Comparison of ENCODE assay signal across 15 mouse cellular contexts in genomic region chr16:44549381-44549780, GRCm38 (mm10). TPM values are rescaled to one million over a fixed set of nuclear protein-coding genes. Genes with fewer than 3 reads are reported as not detected.
A peak's percentile ranks its signal among the peaks of the same experiment; 100 is the strongest.
DNase-seq lines count a peak whose midpoint lies in the region; ATAC-seq and TF ChIP-seq lines count a peak whose summit lies in the region.
"Had no signal": no experiment of that assay in that cellular context is flagged by ENCODE, and none has a peak within 500 bp of the region (broad histone marks: within the 10 kb centered on the region; RNA-seq: fewer than 3 reads in every experiment).

No protein-coding gene starts in this region.

- peak overlapping the region; percentile 83 for H3K27ac ChIP-seq in forebrain, embryonic 13.5 days
- no peak overlapping the region for H3K27ac ChIP-seq in forebrain, embryonic 15.5 days (replicated peaks)
- H3K27ac ChIP-seq in limb, embryonic 12.5 days: no peak overlapping the region; the same call in 1 of the 2 replicates
- H3K27ac ChIP-seq in limb, embryonic 10.5 days: no peak overlapping the region
- 0 out of 2 replicates have a peak overlapping the region, but pooled peaks have one; percentile 48 for H3K27ac ChIP-seq in embryonic facial prominence, embryonic 10.5 days (replicated peaks)
- 0 out of 2 replicates have a peak overlapping the region, but pooled peaks have one; percentile 68 for H3K27ac ChIP-seq in midbrain, embryonic 14.5 days (replicated peaks; ENCODE audit: low read depth, low read length)
- no peak overlapping the region for H3K27ac ChIP-seq in thymus, adult 2 months (ENCODE audit: control insufficient read depth, insufficient read depth, low read length)
- H3K27ac ChIP-seq: kidney, postnatal 0 days; layer of hippocampus, adult 2 months; liver, embryonic 14.5 days had no signal

- DNase-seq in limb, embryonic 10.5 days (ENCODE audit: low spot score): no peak
- no peak for DNase-seq in embryonic facial prominence, embryonic 10.5 days (ENCODE audit: low spot score)
- DNase-seq in midbrain, embryonic 14.5 days: no peak
- DNase-seq in thymus, adult 2 months: no peak
- DNase-seq: kidney, adult 11 months; right cerebral cortex, adult 18-20 months had no signal

- ATAC-seq in forebrain, embryonic 13.5 days: no peak
- no peak for ATAC-seq in forebrain, embryonic 15.5 days (replicated peaks)
- no peak for ATAC-seq in limb, embryonic 12.5 days (ENCODE audit: insufficient number of reproducible peaks, insufficient read depth, low FRiP score, low TSS enrichment, low read depth)
- ATAC-seq in midbrain, embryonic 14.5 days (ENCODE audit: low FRiP score, low TSS enrichment): no peak
- ATAC-seq: activated CD4-positive, CD25-positive, alpha-beta regulatory T cell, adult 4 months; Patski had no signal

- no peak for TF ChIP-seq POLR2A in thymus, adult 2 months (IDR thresholded peaks at IDR 0.05; ENCODE audit: control insufficient read depth, extremely low read depth, insufficient read depth, low read length, poor library complexity)

- no peaks in the 10 kb centered on the region for H3K27me3 ChIP-seq in forebrain, embryonic 13.5 days
- H3K27me3 ChIP-seq in forebrain, embryonic 15.5 days: no peaks in the 10 kb centered on the region
- no peaks in the 10 kb centered on the region for H3K27me3 ChIP-seq in limb, embryonic 12.5 days
- no peaks in the 10 kb centered on the region for H3K27me3 ChIP-seq in limb, embryonic 10.5 days (ENCODE audit: low read depth, poor library complexity, severe bottlenecking)
- 0 out of 2 replicates have a peak, but pooled peaks cover 5% of the 10 kb centered on the region for H3K27me3 ChIP-seq in embryonic facial prominence, embryonic 10.5 days (replicated peaks; ENCODE audit: low read depth, poor library complexity, severe bottlenecking)
- no peaks in the 10 kb centered on the region for H3K27me3 ChIP-seq in midbrain, embryonic 14.5 days (ENCODE audit: control insufficient read depth, insufficient read depth, low read length)
- no peaks in the 10 kb centered on the region for H3K27me3 ChIP-seq in thymus, adult 2 months (ENCODE audit: control insufficient read depth, insufficient read depth, low read length)
- H3K27me3 ChIP-seq: hindbrain, embryonic 15.5 days; Patski had no signal

- H3K36me3 ChIP-seq in forebrain, embryonic 13.5 days (ENCODE audit: poor library complexity, severe bottlenecking): peaks cover 21% of the 10 kb centered on the region
- H3K36me3 ChIP-seq in forebrain, embryonic 15.5 days: no peaks in the 10 kb centered on the region
- peaks cover 55% of the 10 kb centered on the region for H3K36me3 ChIP-seq in limb, embryonic 12.5 days
- H3K36me3 ChIP-seq in limb, embryonic 10.5 days: peaks cover 56% of the 10 kb centered on the region
- peaks cover 27% of the 10 kb centered on the region for H3K36me3 ChIP-seq in embryonic facial prominence, embryonic 10.5 days (replicated peaks)
- H3K36me3 ChIP-seq in midbrain, embryonic 14.5 days (ENCODE audit: control insufficient read depth, insufficient read depth, low read length): no peaks in the 10 kb centered on the region
- no peaks in the 10 kb centered on the region for H3K36me3 ChIP-seq in thymus, adult 2 months (ENCODE audit: control insufficient read depth, insufficient read depth, low read length)
- H3K36me3 ChIP-seq: hindbrain, embryonic 15.5 days had no signal

- 84% methylated on average over 6 of the region's 6 CpGs for WGBS in forebrain, embryonic 13.5 days
- WGBS in forebrain, embryonic 15.5 days: 78% methylated on average over 6 of the region's 6 CpGs
- 74% methylated on average over 6 of the region's 6 CpGs for WGBS in limb, embryonic 12.5 days
- 83% methylated on average over 6 of the region's 6 CpGs for WGBS in limb, embryonic 10.5 days
- 89% methylated on average over 6 of the region's 6 CpGs for WGBS in embryonic facial prominence, embryonic 10.5 days
- whole genome bisulfite sequencing in midbrain, embryonic 14.5 days: 74% methylated on average over 6 of the region's 6 CpGs
- 91% methylated on average over 6 of the region's 6 CpGs for WGBS in thymus, adult 2 months

- H3K9ac ChIP-seq in forebrain, embryonic 13.5 days: no peak overlapping the region
- H3K9ac ChIP-seq in forebrain, embryonic 15.5 days (replicated peaks): no peak overlapping the region
- H3K9ac ChIP-seq in limb, embryonic 12.5 days (replicated peaks): no peak overlapping the region
- no peak overlapping the region for H3K9ac ChIP-seq in midbrain, embryonic 14.5 days (replicated peaks; ENCODE audit: low read length)
- H3K9ac ChIP-seq: hindbrain, embryonic 15.5 days; liver, embryonic 14.5 days had no signal

- H3K4me3 ChIP-seq in forebrain, embryonic 13.5 days: no peak overlapping the region
- no peak overlapping the region for H3K4me3 ChIP-seq in forebrain, embryonic 15.5 days
- no peak overlapping the region for H3K4me3 ChIP-seq in limb, embryonic 12.5 days (replicated peaks)
- H3K4me3 ChIP-seq in limb, embryonic 10.5 days: no peak overlapping the region
- no peak overlapping the region for H3K4me3 ChIP-seq in embryonic facial prominence, embryonic 10.5 days
- no peak overlapping the region for H3K4me3 ChIP-seq in midbrain, embryonic 14.5 days (replicated peaks; ENCODE audit: low read depth, low read length)
- H3K4me3 ChIP-seq in thymus, adult 2 months (ENCODE audit: control insufficient read depth, insufficient read depth, low read length): no peak overlapping the region
- H3K4me3 ChIP-seq: hindbrain, embryonic 15.5 days; layer of hippocampus, adult 2 months had no signal

- H3K9me3 ChIP-seq in forebrain, embryonic 13.5 days (replicated peaks): no peaks in the 10 kb centered on the region
- no peaks in the 10 kb centered on the region for H3K9me3 ChIP-seq in forebrain, embryonic 15.5 days
- no peaks in the 10 kb centered on the region for H3K9me3 ChIP-seq in limb, embryonic 12.5 days
- no peaks in the 10 kb centered on the region for H3K9me3 ChIP-seq in limb, embryonic 10.5 days (replicated peaks)
- no peaks in the 10 kb centered on the region for H3K9me3 ChIP-seq in embryonic facial prominence, embryonic 10.5 days
- no peaks in the 10 kb centered on the region for H3K9me3 ChIP-seq in midbrain, embryonic 14.5 days (ENCODE audit: control insufficient read depth, low read length)
- H3K9me3 ChIP-seq: hindbrain, embryonic 15.5 days had no signal

- peaks cover 90% of the 10 kb centered on the region for H3K4me1 ChIP-seq in forebrain, embryonic 13.5 days
- H3K4me1 ChIP-seq in forebrain, embryonic 15.5 days: peaks cover 70% of the 10 kb centered on the region
- peaks cover 90% of the 10 kb centered on the region for H3K4me1 ChIP-seq in limb, embryonic 12.5 days (replicated peaks)
- H3K4me1 ChIP-seq in limb, embryonic 10.5 days: peaks cover 87% of the 10 kb centered on the region
- H3K4me1 ChIP-seq in embryonic facial prominence, embryonic 10.5 days: peaks cover 84% of the 10 kb centered on the region
- peaks cover 75% of the 10 kb centered on the region for H3K4me1 ChIP-seq in midbrain, embryonic 14.5 days (ENCODE audit: control insufficient read depth, insufficient read depth, low read length)
- H3K4me1 ChIP-seq in thymus, adult 2 months (replicated peaks; ENCODE audit: control insufficient read depth, insufficient read depth, low read length): peaks cover 9% of the 10 kb centered on the region; the same call in 1 of the 2 replicates

- TF ChIP-seq CTCF in thymus, adult 2 months (IDR thresholded peaks at IDR 0.05; ENCODE audit: borderline replicate concordance, control insufficient read depth, extremely low read depth, insufficient read depth, low read length, poor library complexity): no peak

- no peak overlapping the region for H3K4me2 ChIP-seq in forebrain, embryonic 13.5 days
- no peak overlapping the region for H3K4me2 ChIP-seq in forebrain, embryonic 15.5 days (replicated peaks)
- H3K4me2 ChIP-seq in limb, embryonic 12.5 days: 0 out of 2 replicates have a peak overlapping the region, but pooled peaks have one; percentile 40
- H3K4me2 ChIP-seq in midbrain, embryonic 14.5 days (ENCODE audit: low read length): no peak overlapping the region

RNA-seq across cellular contexts. Expression of gene Boc, which starts 9.3 kb away (rescaled TPM):
- 20.6 and 21.2 TPM in 2 replicates for polyA plus RNA-seq in forebrain, embryonic 13.5 days (2015; fragmentation: Nextera tagmentation; extraction: Ambion mirVana)
- polyA plus RNA-seq in forebrain, embryonic 15.5 days (2015; fragmentation: Nextera tagmentation; extraction: Ambion mirVana): 15.3 and 16.9 TPM in 2 replicates
- polyA plus RNA-seq in limb, embryonic 12.5 days (2016; fragmentation: Nextera tagmentation; extraction: Ambion mirVana): 43.1 and 50.8 TPM in 2 replicates
- polyA plus RNA-seq in limb, embryonic 10.5 days (2016; fragmentation: Nextera tagmentation; extraction: Ambion mirVana): 20.0 and 38.3 TPM in 2 replicates
- polyA plus RNA-seq in embryonic facial prominence, embryonic 10.5 days (2016; fragmentation: Nextera tagmentation; extraction: Ambion mirVana): 14.2 and 14.3 TPM in 2 replicates
- polyA plus RNA-seq in midbrain, embryonic 14.5 days (2014; fragmentation: Nextera tagmentation; extraction: Ambion mirVana): 14.1 and 22.6 TPM in 2 replicates
- 13.1 and 14.6 TPM in 2 replicates for polyA plus RNA-seq in thymus, adult 2 months (2012; rRNA removed)

Comparison
In these comparisons a context has a peak if more than half of its experiments do, and no peak if none do; other contexts are left out.
1. H3K27ac ChIP-seq: peak in forebrain, embryonic 13.5 days (single experiment), embryonic facial prominence, embryonic 10.5 days (single experiment) and midbrain, embryonic 14.5 days (single experiment); none in forebrain, embryonic 15.5 days (single experiment), limb, embryonic 12.5 days (single experiment), limb, embryonic 10.5 days (single experiment) and thymus, adult 2 months (single experiment).